Mouse (Mus musculus) B cell, adult 2 months (primary cell): ENCODE data around the gene Saysd1.

Experiments used
- DNase-seq, 2 experiments: peaks; one replicate each; pipeline ENCODE4 v3.0.0; 2022

Saysd1 gene

DNA sequence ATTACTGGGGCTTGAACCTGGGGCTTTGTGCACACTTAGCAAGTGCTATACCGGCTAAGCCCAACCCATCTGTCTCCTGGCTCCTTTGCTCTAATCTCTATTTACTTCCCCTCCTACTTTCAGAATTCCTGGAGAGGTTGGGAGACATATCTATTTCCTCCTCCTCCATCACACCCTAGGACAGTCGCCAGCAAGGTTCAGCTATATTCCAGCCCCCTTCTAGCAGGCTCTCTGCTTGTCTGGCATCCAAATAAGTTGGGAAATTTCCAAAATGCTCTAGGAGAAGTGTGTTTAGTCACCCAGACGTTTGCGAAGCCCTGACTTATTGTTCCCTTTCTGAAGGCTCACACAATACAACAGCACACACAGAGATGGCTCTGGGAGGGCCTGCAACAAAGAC is 35.1 kb downstream of the Saysd1 start:
- DNase-seq, result no peak

DNA sequence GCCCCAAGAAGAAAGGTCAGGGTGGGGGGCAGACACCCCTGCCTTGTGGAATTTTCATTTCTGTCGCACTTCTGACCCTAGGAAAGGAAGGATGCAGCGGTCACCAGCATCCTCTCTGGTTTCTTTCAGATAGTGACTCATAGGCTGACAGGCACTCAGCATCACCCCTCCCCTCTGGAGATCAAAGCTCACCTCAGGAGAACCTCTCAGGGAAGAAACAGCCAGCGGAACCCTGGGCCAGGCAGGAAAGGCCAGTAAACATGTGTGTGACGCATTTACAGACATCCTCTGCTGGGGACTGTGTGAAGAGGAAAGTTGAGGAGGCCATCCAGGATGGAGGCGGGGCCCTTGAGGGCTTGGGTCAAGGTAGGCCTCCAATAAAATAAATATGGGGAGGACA is 40.3 kb downstream of the Saysd1 start:
- no peak for DNase-seq

DNA sequence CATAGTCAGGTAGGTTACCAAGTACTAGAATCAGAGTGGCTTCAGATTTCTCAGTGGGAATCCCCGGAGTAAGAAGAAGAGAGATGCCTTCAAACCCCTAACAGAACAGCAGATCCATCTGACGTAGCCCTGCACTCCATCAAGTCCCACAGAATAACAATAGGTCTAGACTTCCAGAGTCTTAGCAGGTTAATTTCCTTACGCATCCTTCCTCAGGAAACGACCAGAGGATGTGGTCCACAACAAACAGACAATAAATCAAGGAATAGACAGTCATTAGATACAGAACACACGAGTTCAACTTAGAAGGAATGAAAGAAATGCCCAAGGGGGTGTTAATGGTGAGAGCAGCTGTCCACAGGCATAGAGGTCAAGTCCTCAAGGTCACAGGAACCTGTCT is 43.4 kb downstream of the Saysd1 start:
- DNase-seq, result no peak

DNA sequence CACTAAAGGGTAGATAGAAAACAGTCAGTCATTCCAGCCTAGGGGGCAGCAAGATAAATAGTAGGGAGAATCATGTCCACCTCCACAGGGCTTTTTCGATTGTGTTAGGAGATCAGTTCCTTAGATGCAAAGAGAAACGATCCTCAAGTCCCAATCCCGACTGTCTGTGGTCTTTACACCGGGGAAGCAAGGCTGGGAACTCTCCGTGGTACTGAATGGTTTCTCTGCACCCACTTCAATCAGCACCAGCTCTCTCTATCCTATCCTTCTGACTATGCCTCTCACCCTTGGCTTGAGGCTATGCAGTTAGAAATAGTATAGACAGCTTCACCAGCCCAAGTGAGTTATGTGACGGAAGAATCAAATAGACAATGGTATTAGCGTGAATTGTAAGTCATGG is 44.8 kb downstream of the Saysd1 start:
- DNase-seq, result peak in 1 of 2 experiments; percentile 12

DNA sequence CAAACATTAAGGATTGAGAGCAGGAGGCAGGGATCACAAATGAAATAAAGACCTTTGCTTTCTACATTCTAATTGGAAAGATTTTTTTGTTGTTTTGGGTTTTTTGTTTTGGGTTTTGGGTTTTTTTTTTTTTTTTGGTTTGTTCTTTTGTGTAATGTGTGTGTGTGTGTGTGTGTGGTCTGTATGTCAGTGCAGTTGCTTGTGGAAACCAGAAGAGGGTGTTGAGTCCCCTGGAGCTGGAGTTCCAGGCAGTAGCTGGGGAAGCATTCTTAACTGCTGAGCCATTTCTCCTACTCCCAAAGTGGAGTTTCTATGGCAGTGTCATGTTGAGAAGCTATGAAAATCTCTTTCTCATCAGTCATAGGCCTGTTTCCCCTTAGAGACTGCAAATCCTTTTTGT is 54.0 kb downstream of the Saysd1 start:
- no peak for DNase-seq

DNA sequence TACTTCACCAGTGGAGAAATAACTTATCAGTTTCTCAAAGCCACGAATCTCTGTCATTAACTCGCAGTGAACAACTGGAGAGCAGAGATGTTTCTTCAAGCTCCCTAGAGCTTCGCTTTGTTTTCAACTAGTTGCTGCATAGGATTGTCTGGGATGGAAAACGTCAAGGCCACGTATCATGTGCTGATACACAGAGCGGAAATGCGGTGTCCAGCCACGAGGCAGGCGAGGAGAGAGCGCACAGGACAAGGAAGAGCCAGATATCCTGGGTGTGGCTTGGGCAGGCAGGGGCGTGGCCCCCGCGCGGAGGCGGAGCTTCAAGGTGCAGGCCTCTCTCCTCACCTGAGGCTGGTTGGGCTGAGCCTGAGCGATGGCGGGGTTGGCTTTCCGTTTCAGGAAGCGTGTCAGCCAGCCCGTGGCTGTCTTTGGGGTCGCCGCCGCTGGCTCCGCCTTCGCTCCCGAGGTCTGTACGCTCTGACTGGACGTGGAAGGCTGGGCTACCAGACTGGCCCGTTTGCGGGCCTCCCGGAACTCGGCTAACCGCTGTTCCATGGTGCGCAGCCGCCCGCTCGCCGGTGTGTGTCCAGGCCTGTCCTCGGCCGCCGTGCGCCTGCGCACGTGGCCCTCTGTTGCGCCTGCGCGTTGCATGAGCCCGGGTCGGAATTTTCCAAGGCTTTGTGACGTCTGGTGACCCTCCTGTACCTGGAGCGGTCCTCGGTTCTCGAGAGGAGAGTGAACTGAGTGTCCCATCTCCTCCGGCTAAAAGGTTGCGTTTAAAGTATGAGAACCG is 55.6 kb downstream of the Saysd1 start:
- peak; percentile 98 for DNase-seq

DNA sequence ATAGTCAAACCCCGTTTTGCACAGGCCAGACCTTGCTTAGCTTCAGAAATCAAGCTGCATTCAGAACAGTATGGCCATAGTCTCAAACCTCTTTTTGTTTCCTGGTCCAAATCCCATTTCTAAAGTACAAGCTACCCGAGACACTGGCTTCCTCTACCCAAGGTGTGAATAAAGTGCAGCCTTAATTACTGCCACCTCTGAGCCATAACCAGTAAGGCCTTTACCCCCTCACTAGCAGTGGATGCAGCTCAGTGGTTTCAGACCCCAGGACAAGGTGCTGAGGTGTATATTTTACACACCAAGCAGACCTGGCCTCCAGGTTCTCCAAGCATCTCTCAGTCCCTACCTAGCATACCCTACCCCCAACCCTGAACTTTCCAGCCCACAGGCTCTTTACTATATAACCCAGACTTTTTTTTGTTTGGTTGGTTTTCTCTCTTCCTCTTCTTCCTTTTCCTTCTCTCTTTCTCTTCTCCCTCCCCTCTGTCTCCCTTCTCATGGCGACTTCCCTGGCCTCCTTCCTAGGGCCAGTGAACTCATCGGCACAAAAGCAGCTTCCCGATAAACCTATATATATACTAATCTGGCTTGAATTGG is 56.3 kb downstream of the Saysd1 start:
- DNase-seq, result peak in 1 of 2 experiments; percentile 29

DNA sequence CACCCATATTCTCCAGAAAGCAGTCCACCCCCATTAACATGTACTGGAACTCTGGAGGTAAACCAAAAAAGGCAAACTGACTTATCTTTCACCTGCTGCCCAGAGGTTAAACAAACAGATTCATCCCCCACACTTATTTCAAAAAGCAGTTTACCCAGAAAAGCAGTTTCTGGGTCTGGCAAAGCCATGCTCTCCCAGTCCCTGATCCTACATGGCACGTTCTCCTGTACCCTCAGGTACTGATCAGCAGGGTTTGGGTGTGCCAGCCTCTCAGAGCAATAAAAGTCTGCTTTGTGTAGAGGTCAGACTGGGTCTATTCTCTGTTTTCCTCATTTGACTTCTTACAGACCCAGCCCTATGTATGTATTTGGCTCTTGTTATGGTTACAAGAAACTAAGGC is 57.2 kb downstream of the Saysd1 start:
- DNase-seq, result no peak

DNA sequence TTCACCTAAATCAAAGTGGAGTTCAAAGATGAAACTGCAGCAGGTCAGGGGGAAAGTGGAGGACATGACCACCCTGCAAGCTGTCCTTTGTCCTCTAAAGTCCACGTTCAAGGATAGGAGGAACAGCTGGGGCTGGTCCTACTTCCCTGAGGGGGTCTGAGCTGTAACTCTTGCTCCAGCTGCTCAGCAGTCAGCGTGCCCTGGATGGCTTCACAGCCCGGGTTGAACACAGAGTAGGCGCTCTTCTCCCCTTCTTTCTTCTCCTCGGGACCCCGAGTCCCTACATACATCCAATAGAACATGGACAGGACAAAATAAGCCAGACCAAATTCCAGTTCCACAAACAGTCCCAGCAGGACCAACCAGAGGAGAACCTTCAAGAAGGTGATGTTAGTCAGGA is 61.2 kb downstream of the Saysd1 start:
- no peak for DNase-seq

DNA sequence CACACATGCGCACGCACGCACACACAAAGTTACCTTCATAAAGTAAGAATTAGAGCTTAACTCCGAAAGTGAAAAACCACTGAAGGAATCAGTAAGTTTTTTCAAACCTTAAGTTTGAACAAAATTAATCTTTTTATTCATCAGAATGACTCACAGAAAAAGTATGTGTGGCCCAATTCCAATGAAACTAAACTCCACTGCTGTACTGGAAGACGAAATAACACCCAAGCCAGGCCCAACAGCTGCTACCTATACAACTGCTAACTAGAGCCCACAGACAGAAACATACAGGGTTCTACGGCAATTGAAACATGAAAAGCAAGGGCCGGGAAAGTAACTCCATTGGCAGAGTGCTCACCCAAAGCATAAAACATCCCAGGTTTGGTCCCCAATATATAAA is 62.8 kb downstream of the Saysd1 start:
- DNase-seq, result no peak

DNA sequence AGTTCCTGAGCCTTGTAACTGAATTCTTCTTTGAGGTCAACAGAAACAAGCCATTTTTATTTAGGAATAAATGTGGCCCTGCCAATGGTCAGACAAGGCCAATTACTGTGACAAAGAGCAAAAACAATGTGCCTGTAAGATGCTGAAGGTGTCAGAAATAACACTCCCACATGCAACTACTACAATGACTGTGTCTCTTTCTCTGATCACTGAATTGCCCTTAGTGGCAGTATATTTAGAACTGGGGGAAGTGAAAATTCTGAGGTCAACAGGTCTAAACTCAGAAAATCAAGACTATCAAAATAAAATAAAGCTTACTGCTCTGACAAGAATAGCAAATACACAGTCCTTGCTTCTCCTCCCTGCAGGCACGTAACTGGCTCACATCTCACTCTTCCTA is 63.6 kb downstream of the Saysd1 start:
- peak in 1 of 2 experiments; percentile 12 for DNase-seq

DNA sequence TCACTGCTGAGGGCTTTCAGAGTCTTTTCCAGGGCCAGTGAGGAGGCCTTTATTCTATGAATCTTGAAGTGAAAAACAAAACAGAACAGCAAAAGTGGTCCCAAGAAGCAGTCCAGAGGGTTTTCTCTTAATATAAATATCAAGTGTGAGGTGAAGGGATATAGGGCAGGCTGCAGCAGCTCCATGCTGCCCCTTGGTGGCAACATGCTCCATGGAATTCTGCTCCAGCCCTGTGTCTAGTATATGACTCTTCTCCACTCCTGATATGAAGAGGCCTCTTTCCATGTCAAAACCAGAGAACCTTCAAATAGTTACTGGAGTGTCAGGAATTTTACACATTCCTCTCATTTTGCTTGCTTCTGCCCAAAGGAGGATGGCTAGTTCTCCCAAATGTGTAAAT is 67.7 kb downstream of the Saysd1 start:
- DNase-seq, result no peak

DNA sequence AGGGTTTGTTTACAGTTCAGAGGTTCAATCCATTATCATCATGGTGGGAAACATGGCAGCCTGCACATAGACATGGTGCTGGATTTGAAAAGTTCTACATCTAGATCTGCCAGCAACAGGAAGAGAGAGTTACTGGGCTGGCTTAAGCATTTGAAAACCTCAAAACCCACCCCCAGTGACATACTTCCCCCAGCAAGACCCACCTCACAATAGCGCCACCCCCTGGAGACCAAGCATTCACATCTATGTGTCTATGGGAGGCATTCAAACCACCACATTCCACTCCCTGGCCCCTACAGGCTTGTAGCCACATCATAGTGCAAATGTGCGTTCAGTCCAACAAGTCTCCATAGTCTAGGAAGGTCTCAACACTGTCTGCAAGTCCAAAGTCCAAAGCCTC is 70.0 kb downstream of the Saysd1 start:
- DNase-seq, result peak; percentile 11 to 22

DNA sequence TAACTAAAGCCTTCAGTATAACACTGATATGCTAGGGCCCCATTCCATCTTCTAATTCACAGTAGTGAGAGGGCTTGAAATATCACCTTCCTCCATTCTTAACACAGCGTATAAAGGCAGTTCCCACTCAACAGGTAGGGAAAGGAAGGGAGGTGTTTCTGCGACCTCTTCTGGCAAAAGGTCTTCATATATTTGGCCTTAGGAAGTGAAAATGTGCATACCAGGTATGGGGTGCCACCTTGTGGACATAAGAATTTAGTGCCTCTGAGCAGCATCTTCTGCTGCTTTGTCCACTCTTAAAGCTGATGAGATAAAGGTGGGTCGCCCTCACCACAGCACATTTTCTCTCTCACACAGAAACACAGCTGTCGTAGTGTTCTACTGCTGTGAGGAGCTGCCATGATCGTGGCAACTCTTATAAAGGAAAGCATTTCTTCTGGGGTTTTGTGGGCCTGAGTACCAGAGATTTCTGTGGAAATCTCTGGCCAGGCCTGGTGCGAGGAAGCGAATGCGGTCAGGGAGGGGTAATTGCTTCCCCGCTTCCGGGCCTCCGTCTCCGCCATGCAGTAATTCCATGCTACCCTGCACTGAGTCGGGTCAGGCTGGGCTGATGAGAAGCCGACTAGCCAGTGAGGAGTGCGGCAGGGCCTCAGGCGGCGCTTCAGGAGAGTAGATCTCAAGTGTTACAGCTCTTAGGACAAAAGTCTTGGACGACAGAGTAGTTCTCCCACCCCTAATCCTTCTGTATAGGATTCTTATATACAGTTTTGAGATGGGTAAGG is 70.8 kb downstream of the Saysd1 start:
- DNase-seq, result peak; percentile 79 to 85

DNA sequence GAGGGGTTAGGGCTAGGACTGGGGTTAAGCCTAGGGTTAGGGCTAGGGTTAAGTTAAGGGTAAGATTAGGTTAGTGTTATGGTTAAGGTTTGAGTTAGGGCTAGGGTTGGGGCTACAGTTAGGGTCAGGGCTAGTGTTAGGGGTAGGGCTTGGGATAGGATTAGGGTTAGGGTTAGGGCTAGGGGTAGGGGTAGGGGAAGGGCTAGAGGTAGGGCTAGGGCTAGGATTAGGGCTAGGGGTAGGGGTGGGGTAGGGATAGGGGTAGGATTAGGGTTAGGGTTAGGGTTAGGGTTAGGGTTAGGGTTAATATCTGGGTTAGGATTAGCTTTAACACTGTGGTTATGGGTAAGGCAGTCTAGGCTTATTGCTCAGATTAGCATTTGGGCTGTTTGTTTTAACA is 73.6 kb downstream of the Saysd1 start:
- DNase-seq, result no peak

DNA sequence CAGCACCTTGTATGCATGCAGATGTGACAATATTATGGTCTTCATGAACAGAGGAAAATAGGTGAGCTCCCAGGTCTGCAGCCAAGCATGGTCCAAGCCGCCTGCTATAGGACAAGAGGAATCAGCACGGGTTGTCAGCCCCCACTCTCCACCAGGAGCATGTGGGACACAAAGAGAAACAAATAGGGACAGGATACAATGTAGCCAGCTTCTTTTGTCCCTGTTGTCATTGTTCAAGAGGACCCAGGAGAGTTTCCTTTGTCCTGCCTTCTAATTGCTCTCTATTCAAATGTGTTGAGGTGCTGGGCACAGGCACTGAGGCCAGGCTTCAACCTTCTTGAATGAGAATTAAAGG is 89.9 kb downstream of the Saysd1 start:
- no peak for DNase-seq

DNA sequence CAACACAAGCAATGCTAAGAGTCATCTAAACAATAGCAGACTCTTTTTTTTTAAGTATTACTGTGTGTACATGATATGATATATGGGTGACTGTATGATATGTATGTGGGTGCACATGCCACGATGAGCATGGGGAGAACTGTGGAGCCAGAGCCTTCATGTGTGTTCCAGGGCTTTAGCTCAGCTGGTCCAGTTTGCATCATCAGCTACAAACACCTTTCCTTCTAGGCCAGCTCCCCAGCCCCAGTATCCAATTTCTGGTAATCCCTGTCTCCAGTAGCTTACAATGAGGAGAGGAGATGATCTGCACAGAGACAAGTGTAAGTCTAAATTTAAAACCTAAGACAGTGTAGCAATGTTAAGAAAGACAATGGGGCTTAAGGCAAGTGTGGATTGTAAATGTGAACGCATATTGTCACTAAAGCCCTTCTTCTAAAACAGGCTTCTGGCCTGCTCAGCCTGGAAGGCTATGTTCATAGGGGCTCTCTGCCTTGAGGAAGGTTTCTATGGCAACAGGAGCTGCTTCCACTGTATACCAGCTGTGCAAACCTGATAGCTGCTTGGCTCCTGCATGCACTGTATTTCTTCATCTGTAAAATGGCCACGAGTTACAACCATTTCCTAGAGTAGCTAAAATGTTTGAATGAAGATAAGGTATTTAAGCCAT is 90.4 kb downstream of the Saysd1 start:
- no peak for DNase-seq

DNA sequence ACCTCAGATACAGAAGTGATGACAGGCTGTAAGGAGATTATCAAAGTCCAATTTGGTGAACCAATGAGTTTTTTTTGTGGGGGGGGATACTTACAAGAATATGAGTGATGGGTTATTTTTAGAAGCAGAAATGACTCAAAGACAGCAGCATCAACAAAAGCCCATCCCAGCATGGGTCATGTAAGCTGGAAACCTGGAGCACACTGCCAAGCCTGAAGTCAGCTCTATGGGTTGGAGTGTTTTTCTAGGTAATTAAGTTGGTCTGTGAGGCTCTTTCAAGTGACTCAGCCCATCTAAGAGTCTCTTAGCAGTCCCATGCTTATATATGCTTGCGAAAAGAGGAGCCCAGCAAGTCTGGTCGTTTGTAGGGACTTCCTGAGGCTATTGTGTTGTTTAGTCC is 91.0 kb downstream of the Saysd1 start:
- no peak for DNase-seq

DNA sequence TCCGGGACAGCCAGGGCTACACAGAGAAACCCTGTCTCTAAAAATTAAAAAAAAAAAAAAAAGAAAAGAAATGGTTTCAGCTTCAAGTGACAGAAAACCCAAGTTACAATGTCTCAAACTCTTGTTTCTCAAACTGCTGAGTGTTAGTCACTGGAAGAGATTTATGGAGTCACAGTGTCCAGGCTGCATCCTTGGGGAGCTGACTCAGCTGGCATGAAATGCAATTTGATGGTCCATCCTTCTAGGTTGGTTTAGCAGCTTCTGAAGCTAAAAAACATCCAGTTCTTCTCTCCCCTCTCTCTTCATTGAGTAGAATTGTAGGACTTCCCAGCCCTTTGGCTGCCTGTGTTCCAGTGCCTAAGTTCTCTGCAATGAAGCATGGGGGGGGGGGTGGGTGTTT is 94.3 kb downstream of the Saysd1 start:
- DNase-seq, result no peak

DNA sequence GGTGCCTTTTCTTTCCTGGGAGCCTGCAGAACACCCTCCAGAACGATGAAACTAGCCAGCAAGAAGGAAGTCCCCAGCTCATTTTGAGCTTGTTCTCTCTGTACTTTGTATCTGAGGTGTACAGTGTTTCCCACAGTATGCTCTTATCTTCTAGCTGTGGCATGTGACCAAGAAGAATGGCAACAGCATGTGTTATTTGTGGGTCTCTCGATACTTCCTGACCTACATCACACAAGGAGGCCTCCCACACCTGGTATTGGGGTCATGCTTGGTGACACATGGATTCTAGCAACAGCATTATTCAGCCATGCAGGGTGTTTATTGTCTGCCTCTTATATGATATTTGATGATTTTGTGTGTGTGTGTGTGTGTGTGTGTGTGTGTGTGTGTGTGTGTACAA is 96.5 kb downstream of the Saysd1 start:
- no peak for DNase-seq

DNA sequence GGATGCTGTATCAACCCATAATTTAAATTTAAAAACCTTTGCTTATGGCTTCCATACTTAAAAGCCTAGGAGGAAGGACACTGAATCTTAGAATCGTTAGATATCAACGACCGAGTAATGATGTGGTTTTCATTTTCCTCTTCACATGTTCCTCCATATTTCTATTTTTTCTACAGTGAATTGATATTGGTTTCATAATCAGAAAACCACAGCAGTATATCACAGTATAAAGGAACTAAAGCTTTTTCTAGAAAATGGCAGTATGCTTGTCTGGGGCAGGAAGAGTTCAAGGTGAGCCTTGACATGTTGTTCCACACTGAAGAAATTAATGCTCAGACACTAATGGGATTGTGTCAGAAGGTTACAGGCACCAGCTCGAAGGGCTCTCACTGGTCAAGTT is 97.4 kb downstream of the Saysd1 start:
- DNase-seq, result no peak

DNA sequence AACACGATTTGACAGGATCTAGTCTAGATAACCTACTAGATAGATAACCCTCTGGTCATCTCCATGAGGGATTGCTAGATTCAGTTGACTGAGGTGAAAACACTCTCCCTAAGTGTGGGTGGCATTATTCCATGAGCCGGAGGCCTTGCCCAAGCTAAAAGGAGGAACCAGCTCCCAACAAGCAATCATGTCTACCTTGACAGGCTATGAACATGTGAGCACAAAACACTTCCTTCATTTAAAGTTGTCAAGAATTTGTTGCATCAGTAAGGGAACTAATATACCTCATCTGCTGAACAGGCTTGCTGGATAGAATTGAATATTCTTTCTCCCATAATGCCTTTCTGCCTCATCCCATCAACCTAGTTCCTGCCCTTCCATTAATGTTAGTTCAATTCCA is 98.5 kb downstream of the Saysd1 start:
- DNase-seq, result no peak

DNA sequence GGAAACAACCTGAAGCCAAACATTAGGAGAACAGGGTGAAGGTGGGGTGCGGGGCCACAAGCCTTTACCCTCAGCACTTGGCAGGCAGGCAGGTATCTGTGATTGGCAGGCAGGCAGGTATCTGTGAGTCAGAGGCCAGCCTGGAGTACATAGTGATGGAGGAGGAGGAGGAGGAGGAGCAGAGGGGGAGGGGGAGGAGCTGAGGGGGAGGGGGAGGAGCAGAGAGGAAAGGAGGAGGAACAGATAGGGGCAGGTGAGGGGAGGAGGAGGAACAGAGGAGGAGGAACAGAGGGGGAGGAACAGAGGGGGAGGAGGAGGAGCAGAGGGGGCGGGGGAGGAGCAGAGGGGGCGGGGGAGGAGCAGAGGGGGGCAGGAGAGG is 105.6 kb downstream of the Saysd1 start:
- DNase-seq, result no peak
